Mouse (Mus musculus) embryonic fibroblast, embryonic 13.5 days (primary cell): ENCODE measurements around the gene Eef2k. TPM values are rescaled to one million over a fixed set of nuclear protein-coding genes. Genes with fewer than 3 reads are reported as not detected.

Experiments used
- H3K27ac ChIP-seq: 2 replicates; pipeline ENCODE4 v1.5.1; 2012; ENCODE audit warnings: low read length, control low read depth, inconsistent platforms; ENCODE audit not compliant: insufficient read depth
- H3K4me1 ChIP-seq: 2 replicates; pipeline ENCODE4 v1.6.1; 2011; ENCODE audit warnings: low read length; ENCODE audit not compliant: control insufficient read depth, insufficient read depth
- H3K4me3 ChIP-seq: 2 replicates; pipeline ENCODE4 v1.5.1; 2011; ENCODE audit warnings: mild to moderate bottlenecking, control low read depth, low read length; ENCODE audit not compliant: insufficient read depth
- CTCF ChIP-seq: IDR thresholded peaks from 2 replicates; pipeline ENCODE4 v1.5.1; 2011; ENCODE audit warnings: mild to moderate bottlenecking, control low read depth, low read length, moderate library complexity, borderline replicate concordance; ENCODE audit not compliant: insufficient read depth
- POLR2A ChIP-seq: IDR thresholded peaks from 2 replicates; pipeline ENCODE4 v1.6.1; 2011; ENCODE audit warnings: low read depth, mild to moderate bottlenecking, control low read depth, low read length, moderate library complexity
- polyA plus RNA-seq: library from polyadenylated mRNA; stranded (reverse); fragments of >200 nt; gene quantifications from 2 replicates; pipeline ENCODE4 v1.2.4, GENCODE M21; 2011; ENCODE audit warnings: low read depth; ENCODE audit not compliant: missing spikeins, insufficient read length

Gene Eef2k
- polyA plus RNA-seq, 1 experiment = 47.7 TPM

GRCm38 (mm10) chr7:120826408-120826807, 16.2 kb upstream of the Eef2k start:
- no peak overlapping the region for H3K27ac ChIP-seq
- TF ChIP-seq CTCF (peak; percentile 83), POLR2A (no peak)
- no peak overlapping the region for H3K4me3 ChIP-seq
- H3K4me1 ChIP-seq = no peaks in the 10 kb centered on the region; the same call in 1 of the 2 replicates

- TF ChIP-seq CTCF (no peak), POLR2A (no peak)
- Histone ChIP-seq H3K27ac (no peak overlapping the region), H3K4me3 (peak overlapping the region; percentile 52), H3K4me1 (no peaks in the 10 kb centered on the region; the same call in none of the 2 replicates)
Measured at GRCm38 (mm10) chr7:120830431-120831381, 11.9 kb upstream of the Eef2k start.

- TF ChIP-seq POLR2A (no peak), CTCF (no peak)
- no peaks in the 10 kb centered on the region; the same call in none of the 2 replicates for H3K4me1 ChIP-seq
- H3K27ac ChIP-seq = no peak overlapping the region
- H3K4me3 ChIP-seq = peak overlapping the region; percentile 56
Measured at GRCm38 (mm10) chr7:120834426-120834825, 8.2 kb upstream of the Eef2k start.

- Histone ChIP-seq H3K27ac (peak overlapping the region; percentile 70), H3K4me1 (no peaks in the 10 kb centered on the region; the same call in none of the 2 replicates), H3K4me3 (peak overlapping the region; percentile 56)
- TF ChIP-seq POLR2A = peak; percentile 61
- TF ChIP-seq CTCF = no peak
Measured at GRCm38 (mm10) chr7:120834863-120835372, 7.7 kb upstream of the Eef2k start.

- TF ChIP-seq POLR2A (peak; percentile 61), CTCF (peak; percentile 91)
- peak overlapping the region; percentile 42; the same call in 1 of the 2 replicates for H3K27ac ChIP-seq
- peak overlapping the region; percentile 81 for H3K4me3 ChIP-seq
- no peaks in the 10 kb centered on the region; the same call in 1 of the 2 replicates for H3K4me1 ChIP-seq
Measured at GRCm38 (mm10) chr7:120835449-120836359, 6.9 kb upstream of the Eef2k start.

GRCm38 (mm10) chr7:120836361-120836760, 6.3 kb upstream of the Eef2k start:
- TF ChIP-seq POLR2A (no peak), CTCF (no peak)
- peak overlapping the region; percentile 45 for H3K4me3 ChIP-seq
- H3K4me1 ChIP-seq = no peaks in the 10 kb centered on the region; the same call in 1 of the 2 replicates
- no peak overlapping the region for H3K27ac ChIP-seq

- Histone ChIP-seq H3K4me1 (no peaks in the 10 kb centered on the region; the same call in 1 of the 2 replicates), H3K4me3 (no peak overlapping the region), H3K27ac (no peak overlapping the region)
- TF ChIP-seq CTCF = no peak
- TF ChIP-seq POLR2A = no peak
Measured at GRCm38 (mm10) chr7:120838436-120839160, 4.0 kb upstream of the Eef2k start.

GRCm38 (mm10) chr7:120839786-120840185, 2.8 kb upstream of the Eef2k start:
- no peak overlapping the region for H3K4me3 ChIP-seq
- no peak for TF ChIP-seq CTCF
- no peak for TF ChIP-seq POLR2A
- peaks cover under 1% of the 10 kb centered on the region; the same call in 1 of the 2 replicates for H3K4me1 ChIP-seq
- H3K27ac ChIP-seq = no peak overlapping the region
